Mouse (Mus musculus): ENCODE measurements around the gene Plpp7.

The Plpp7 gene

GRCm38 (mm10) chr2:32144633-32145032 lies 49.3 kb downstream of the Plpp7 start:
- no peak for DNase-seq

GRCm38 (mm10) chr2:32146617-32147162 lies 51.4 kb downstream of the Plpp7 start:
- DNase-seq = no peak

- DNase-seq = no peak
Measured at GRCm38 (mm10) chr2:32150135-32150534, 54.8 kb downstream of the Plpp7 start.

GRCm38 (mm10) chr2:32150562-32150923 lies 55.2 kb downstream of the Plpp7 start:
- DNase-seq = no peak

GRCm38 (mm10) chr2:32150924-32151659 lies 55.8 kb downstream of the Plpp7 start, which contains the start of gene Prrc2b:
TSS of gene Prrc2b (plus strand) at chr2:32151082.
- DNase-seq = peak; percentile 59

GRCm38 (mm10) chr2:32151660-32152366 lies 56.5 kb downstream of the Plpp7 start:
- DNase-seq = no peak

GRCm38 (mm10) chr2:32152367-32153034 lies 57.2 kb downstream of the Plpp7 start:
- DNase-seq = no peak

GRCm38 (mm10) chr2:32153041-32153790 lies 57.9 kb downstream of the Plpp7 start:
- DNase-seq = no peak

GRCm38 (mm10) chr2:32153791-32154119 lies 58.4 kb downstream of the Plpp7 start:
- DNase-seq = no peak

GRCm38 (mm10) chr2:32154334-32154997 lies 59.1 kb downstream of the Plpp7 start:
- DNase-seq = no peak

GRCm38 (mm10) chr2:32154998-32155541 lies 59.7 kb downstream of the Plpp7 start:
- no peak for DNase-seq

GRCm38 (mm10) chr2:32155614-32156013 lies 60.3 kb downstream of the Plpp7 start:
- DNase-seq = no peak

GRCm38 (mm10) chr2:32156645-32157044 lies 61.3 kb downstream of the Plpp7 start:
- no peak for DNase-seq

- no peak for DNase-seq
Measured at GRCm38 (mm10) chr2:32157328-32157727, 62.0 kb downstream of the Plpp7 start.

- no peak for DNase-seq
Measured at GRCm38 (mm10) chr2:32158616-32159239, 63.4 kb downstream of the Plpp7 start.
